Mouse (Mus musculus) liver, embryonic 14.5 days (tissue): ENCODE measurements at regions not wholly inside any gene's neighbourhood (a gene's known extent, or its start where the extent isn't known, plus 50 kb on each side); places are given as distances from the start of the nearest gene placed in this dataset.
"Not testable (repeated sequence)": the region's sequence is repeated elsewhere in the genome, so short reads cannot be mapped to it uniquely, and the experiment has no call there.

Experiments
- ATAC-seq: fragments of 200-750 bp; cut with Nextera tagmentation; 2 replicates; pipeline ENCODE4 v1.8.0; 2017; ENCODE audit warnings: moderate number of reproducible peaks, mild to moderate bottlenecking, moderate library complexity; ENCODE audit not compliant: insufficient read depth
- DNase-seq, 3 experiments: peaks; one replicate each; pipeline ENCODE4 v3.0.0-alpha.2; 2012 to 2013; ENCODE audit warnings: low read depth in 3 of 3, low spot score in 3 of 3
- H3K27ac ChIP-seq: fragments of 300-500 bp; sonication (generic); 2 replicates; pipeline ENCODE4 v1.5.1; 2014; ENCODE audit warnings: moderate library complexity, mild to moderate bottlenecking, control low read depth, inconsistent platforms
- H3K27me3 ChIP-seq: fragments of 300-500 bp; sonication (generic); 2 replicates; pipeline ENCODE4 v1.6.1; 2014; ENCODE audit warnings: mild to moderate bottlenecking, low read length, moderate library complexity; ENCODE audit not compliant: control insufficient read depth, insufficient read depth
- H3K36me3 ChIP-seq: fragments of 300-500 bp; sonication (generic); replicated peaks from 2 replicates; pipeline ENCODE4 v1.6.1; 2014; ENCODE audit warnings: low read depth; ENCODE audit not compliant: control insufficient read depth, insufficient read depth
- H3K4me1 ChIP-seq, 2 experiments: fragments of 200-500 bp in 1 of 2; fragments of 300-500 bp in 1 of 2; sonication (generic) in 1 of 2; replicated peaks; 2 replicates each; pipeline ENCODE4 v1.6.1; 2012 to 2014; ENCODE audit warnings: antibody characterized with exemption in 1 of 2, inconsistent platforms in 1 of 2, low read length in 1 of 2; ENCODE audit not compliant: control insufficient read depth in 2 of 2, insufficient read depth in 2 of 2
- H3K4me2 ChIP-seq: fragments of 300-500 bp; sonication (generic); 2 replicates; pipeline ENCODE4 v1.6.1; 2014; ENCODE audit warnings: low read depth, mild to moderate bottlenecking, control low read depth, moderate library complexity
- H3K4me3 ChIP-seq, 2 experiments: fragments of 200-500 bp in 1 of 2; fragments of 300-500 bp in 1 of 2; sonication (generic) in 1 of 2; 2 replicates each; pipeline ENCODE4 v1.5.1; 2012 to 2014; ENCODE audit warnings: low read depth in 2 of 2, low read length in 2 of 2, mild to moderate bottlenecking in 2 of 2, control low read depth in 1 of 2, inconsistent platforms in 1 of 2, moderate library complexity in 1 of 2; ENCODE audit not compliant: insufficient read depth in 1 of 2
- H3K9ac ChIP-seq: fragments of 300-500 bp; sonication (generic); replicated peaks from 2 replicates; pipeline ENCODE4 v1.6.1; 2014; ENCODE audit warnings: mild to moderate bottlenecking, control low read depth, moderate library complexity
- H3K9me3 ChIP-seq: fragments of 300-500 bp; sonication (generic); 2 replicates; pipeline ENCODE4 v1.6.1; 2016; ENCODE audit warnings: low read length, mixed read lengths; ENCODE audit not compliant: control insufficient read depth
- CTCF ChIP-seq: IDR thresholded peaks from 2 replicates; pipeline ENCODE4 v1.5.1; 2016; ENCODE audit warnings: antibody characterized with exemption, low read depth, control low read depth
- EP300 ChIP-seq: IDR thresholded peaks from 2 replicates; pipeline ENCODE4 v1.6.1; 2016; ENCODE audit warnings: antibody characterized with exemption, low read depth
- WGBS: fragments of 180-500 bp; shearing (Covaris S2); extraction: QIAGEN DNeasy Blood & Tissue Kit; methylation state at CpG from one replicate; pipeline ENCODE4 v1.1.7; 2014; ENCODE audit not compliant: insufficient replicate concordance; 5-methylcytosine and 5-hydroxymethylcytosine counted together

- H3K4me3 ChIP-seq: no peak overlapping the region
- no peak overlapping the region for H3K27ac ChIP-seq
- no peak for ATAC-seq
- no peak overlapping the region for H3K4me2 ChIP-seq
- no peak for DNase-seq
- H3K27me3 ChIP-seq: no peaks in the 10 kb centered on the region
- TF ChIP-seq EP300: no peak
- no peak for TF ChIP-seq CTCF
- no peaks in the 10 kb centered on the region for H3K36me3 ChIP-seq
- H3K9ac ChIP-seq: no peak overlapping the region
- H3K9me3 ChIP-seq: no peaks in the 10 kb centered on the region
- 39% methylated on average over 4 of the region's 4 CpGs for WGBS
- H3K4me1 ChIP-seq: no peaks in the 10 kb centered on the region
Observed at GRCm38 (mm10) chr3:133694057-133694456, 149.1 kb upstream of the Tet2 start.

- ATAC-seq: no peak
- no peaks in the 10 kb centered on the region for H3K4me1 ChIP-seq
- no peak overlapping the region for H3K4me2 ChIP-seq
- no peaks in the 10 kb centered on the region for H3K9me3 ChIP-seq
- 46% methylated on average over 3 of the region's 3 CpGs for WGBS
- no peak overlapping the region for H3K9ac ChIP-seq
- H3K36me3 ChIP-seq: no peaks in the 10 kb centered on the region
- TF ChIP-seq CTCF (no peak), EP300 (no peak)
- H3K4me3 ChIP-seq: no peak overlapping the region
- no peak overlapping the region for H3K27ac ChIP-seq
- H3K27me3 ChIP-seq: no peaks in the 10 kb centered on the region
- DNase-seq: no peak
Observed at GRCm38 (mm10) chr3:133696122-133696521, 151.2 kb upstream of the Tet2 start.

GRCm38 (mm10) chr3:133704849-133705248, 159.9 kb upstream of the Tet2 start:
- not testable (repeated sequence) for H3K4me1 ChIP-seq, H3K27me3 ChIP-seq, H3K4me3 ChIP-seq, ATAC-seq, H3K36me3 ChIP-seq, H3K9ac ChIP-seq, H3K9me3 ChIP-seq, DNase-seq, H3K27ac ChIP-seq, H3K4me2 ChIP-seq

GRCm38 (mm10) chr3:133711518-133711917, 166.6 kb upstream of the Tet2 start:
- Histone ChIP-seq H3K4me2 (no peak overlapping the region), H3K9me3 (no peaks in the 10 kb centered on the region), H3K27me3 (no peaks in the 10 kb centered on the region), H3K4me1 (no peaks in the 10 kb centered on the region), H3K27ac (no peak overlapping the region), H3K9ac (no peak overlapping the region), H3K4me3 (no peak overlapping the region), H3K36me3 (no peaks in the 10 kb centered on the region)
- DNase-seq (no peak), ATAC-seq (no peak)
- 26% methylated on average over 1 of the region's 1 CpGs for WGBS
- no peak for TF ChIP-seq CTCF
- no peak for TF ChIP-seq EP300

- H3K4me1 ChIP-seq: no peaks in the 10 kb centered on the region
- no peak overlapping the region for H3K4me3 ChIP-seq
- DNase-seq (no peak), ATAC-seq (no peak)
- no peak for TF ChIP-seq CTCF
- TF ChIP-seq EP300: no peak
- no peaks in the 10 kb centered on the region for H3K9me3 ChIP-seq
- no peaks in the 10 kb centered on the region for H3K36me3 ChIP-seq
- no peak overlapping the region for H3K27ac ChIP-seq
- no peak overlapping the region for H3K9ac ChIP-seq
- H3K27me3 ChIP-seq: no peaks in the 10 kb centered on the region
- 56% methylated on average over 3 of the region's 3 CpGs for WGBS
- no peak overlapping the region for H3K4me2 ChIP-seq
Observed at GRCm38 (mm10) chr3:133722550-133723290, 177.8 kb upstream of the Tet2 start.
